Mouse (Mus musculus): ENCODE data around the gene L3hypdh.

DNA sequence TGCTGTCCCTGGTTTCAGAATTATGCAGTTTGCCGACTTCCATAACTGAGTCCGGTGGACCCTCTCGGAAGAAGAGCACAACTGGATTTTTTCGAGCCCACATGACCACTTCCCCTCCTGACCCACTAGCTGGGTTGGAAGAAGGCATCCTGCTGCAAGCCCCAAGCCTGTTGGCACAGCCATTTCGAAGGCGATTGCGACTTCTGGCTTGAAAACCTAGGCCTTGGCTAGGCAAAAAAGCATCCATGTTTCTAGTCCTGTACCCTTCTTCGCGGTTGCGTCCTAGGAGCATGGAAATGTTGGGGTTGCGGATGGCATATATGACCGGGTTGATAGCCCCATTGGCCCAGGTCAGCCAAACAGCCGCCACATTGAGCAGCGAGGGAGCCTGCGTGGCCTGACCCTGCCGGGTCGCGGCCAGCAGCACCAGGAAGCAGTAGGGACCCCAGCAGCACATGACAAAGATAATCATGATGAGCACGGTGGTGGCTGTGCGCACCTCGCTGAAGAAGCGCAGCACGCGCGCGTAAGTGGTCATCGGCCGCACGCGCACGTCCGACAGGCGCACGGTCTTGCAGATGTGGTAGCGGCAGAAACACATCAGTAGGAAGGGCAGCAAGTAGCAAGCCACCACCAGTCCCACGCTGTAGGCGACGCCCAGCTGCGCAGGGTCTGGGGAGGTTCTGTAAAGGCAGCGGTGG lies 15.5 kb downstream of the L3hypdh start:
- TF ChIP-seq CTCF (IDR thresholded peaks at IDR 0.05; ENCODE audit: low read depth, low read length) (no peak), EP300 (IDR thresholded peaks at IDR 0.05; ENCODE audit: insufficient read depth, low read depth, low read length) (no peak), POLR2A (IDR thresholded peaks at IDR 0.05; ENCODE audit: insufficient read depth, low read length) (no peak)

All from ES-Bruce4 (cell line).